Mouse (Mus musculus) thymus, postnatal 36 days (tissue): ENCODE data around the gene Atxn2.
"Not testable (repeated sequence)": the region's sequence is repeated elsewhere in the genome, so short reads cannot be mapped to it uniquely, and the experiment has no call there.

Source experiments
- DNase-seq, 2 experiments: peaks; one replicate each; pipeline ENCODE4 v3.0.0; 2022; ENCODE audit warnings: mixed read lengths in 2 of 2

Gene Atxn2

DNA sequence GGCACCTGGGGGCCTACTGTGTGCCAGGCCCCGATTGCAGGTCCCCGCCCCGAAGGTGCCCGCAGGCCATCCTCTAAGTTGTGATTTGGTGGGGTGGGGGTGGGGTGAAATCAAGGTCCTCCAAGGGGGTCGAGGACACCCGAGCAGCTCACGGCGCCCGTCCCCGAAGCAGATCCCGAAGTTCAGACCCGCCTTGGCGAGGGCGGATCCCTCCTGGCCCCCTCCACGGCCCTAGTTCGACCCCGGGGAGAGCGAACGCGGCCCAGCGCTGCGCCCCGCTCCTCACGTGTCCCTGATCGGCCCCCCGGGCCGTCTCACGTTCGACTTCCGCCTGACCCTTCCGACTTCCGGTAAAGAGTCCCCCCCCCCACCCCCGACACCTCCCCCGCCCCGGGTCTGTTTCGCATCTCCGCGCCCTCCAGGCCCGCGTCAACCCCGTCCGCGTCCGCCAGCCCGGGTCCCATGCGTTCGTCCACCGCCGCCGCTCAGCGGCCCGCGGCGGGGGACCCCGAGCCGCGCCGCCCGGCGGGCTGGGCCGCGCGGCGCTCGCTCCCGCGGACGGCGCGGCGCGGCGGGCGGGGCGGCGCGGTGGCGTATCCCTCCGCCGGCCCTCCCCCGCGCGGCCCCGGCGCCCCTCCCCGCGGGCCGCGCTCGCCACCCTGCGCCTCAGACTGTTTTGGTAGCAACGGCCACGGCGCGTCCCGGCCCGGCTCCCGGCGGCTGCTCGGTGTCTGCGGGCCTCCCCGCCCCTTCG is at the start of gene Atxn2:
Gene Atxn2, plus strand, starts transcription at position 164 of the 754 bp plus-strand sequence.
- peak; percentile 84 to 85 for DNase-seq

DNA sequence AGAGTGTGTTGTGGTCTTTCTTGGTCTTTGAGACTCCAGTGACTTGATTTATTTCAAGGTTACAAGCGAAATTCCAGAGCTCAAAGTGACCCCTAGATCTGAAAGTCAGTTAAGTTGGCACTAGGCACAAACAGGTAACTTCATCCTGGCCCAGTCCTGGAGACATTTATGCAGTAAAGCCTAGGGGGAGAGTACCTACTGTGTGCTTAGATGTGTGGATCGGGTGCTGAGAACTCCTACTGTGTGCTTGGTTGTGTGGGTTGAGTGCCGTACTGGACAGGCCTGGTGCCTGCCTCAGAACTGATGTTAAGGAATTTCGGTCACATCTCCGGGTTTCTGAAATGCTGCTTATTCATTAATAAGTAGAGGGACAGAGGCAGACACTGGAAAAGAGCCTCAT is 49.6 kb upstream of the Atxn2 start:
- DNase-seq = no peak

DNA sequence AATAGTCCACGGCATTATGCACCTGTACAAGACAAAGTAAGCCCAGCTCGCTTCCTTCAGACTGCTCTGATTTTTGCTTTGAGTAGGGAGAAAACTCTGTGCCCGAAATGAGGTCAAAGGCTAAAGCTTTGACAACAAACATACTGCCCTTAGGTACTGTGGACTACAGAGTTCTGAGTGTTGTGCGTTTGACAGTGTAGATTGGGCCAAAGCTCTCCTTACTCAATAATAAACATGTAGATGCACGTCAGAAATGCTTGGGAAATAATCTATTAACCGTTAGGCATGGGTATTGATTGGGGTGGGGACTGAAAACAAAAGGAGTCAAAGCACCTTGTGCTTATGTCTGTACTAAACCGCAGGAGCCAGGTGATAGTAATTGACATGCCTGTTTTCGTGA is 47.7 kb upstream of the Atxn2 start:
- DNase-seq = no peak

DNA sequence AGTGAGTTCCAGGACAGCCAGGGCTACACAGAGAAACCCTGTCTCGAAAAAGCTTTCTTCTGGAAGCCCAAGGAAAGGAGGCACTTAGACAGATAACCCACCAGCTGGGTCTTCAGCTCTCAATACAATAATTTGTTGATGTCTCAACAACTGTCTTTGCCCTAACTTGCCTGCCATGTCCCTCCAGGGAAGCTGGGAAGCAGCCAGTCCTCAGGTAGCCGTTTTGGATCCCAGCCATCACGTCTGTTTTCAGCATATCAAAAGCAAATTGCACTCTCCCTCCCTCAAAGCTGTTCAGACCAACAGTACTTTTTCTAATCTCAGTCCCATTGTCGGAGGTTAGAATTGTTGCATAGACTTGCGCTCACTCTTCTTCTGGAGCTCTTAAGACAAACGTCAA is 47.1 kb upstream of the Atxn2 start:
- DNase-seq = no peak

DNA sequence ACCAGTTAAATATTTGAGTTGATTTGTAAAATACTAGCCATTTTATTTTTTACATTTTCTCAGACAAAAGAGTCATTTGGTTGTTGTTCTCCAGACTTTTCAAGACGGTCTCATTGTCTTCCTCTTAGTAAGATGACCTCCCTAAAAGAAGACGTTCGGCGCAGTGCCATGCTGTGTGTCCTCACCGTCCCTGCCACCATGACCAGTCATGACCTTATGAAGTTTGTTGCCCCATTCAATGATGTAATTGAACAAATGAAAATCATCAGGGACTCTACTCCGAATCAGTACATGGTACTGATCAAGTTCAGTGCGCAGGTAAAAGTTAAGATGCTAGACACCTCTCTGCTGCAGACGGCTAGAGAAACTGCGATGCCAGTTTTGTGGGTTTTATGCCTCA is 46.2 kb upstream of the Atxn2 start:
- no peak for DNase-seq

DNA sequence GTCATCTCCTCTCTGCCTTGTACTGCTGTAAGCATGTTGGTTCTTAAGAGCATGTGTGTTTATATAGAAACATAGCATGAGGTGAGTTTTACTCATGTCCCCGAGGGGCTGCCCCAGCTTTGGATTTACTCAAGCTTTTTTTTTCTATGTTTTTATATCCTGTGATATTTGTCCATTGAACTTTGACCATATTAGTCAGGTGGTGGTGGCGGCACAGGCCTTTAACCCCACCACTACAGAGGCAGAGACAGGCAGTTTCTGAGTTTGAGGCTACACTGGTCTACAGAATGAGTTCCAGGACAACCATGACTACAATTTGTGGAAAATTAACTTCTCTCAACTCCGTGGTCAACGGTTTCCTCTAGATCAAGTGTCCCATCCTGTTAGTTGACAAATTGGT is 44.1 kb upstream of the Atxn2 start:
- DNase-seq = no peak

DNA sequence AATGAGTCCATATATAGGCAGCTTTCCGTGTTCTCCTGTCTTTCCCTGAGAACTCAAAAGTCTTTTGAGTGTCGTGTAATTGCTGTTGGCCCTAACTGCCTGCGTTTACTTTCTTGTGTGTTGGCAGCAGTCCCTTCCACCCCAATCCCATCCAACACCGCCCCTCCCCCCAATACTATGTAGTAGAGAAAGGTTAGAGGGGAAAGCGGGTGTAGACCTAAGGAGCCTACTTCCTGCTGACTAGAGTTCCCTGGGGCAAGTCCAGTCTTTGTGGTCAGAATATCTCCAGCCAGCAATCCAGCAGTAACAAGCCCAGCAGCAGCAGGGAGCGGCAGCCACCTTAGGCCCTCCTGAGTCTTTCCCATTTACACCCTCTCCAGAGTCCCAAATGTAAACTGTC is 42.7 kb upstream of the Atxn2 start:
- DNase-seq = no peak

DNA sequence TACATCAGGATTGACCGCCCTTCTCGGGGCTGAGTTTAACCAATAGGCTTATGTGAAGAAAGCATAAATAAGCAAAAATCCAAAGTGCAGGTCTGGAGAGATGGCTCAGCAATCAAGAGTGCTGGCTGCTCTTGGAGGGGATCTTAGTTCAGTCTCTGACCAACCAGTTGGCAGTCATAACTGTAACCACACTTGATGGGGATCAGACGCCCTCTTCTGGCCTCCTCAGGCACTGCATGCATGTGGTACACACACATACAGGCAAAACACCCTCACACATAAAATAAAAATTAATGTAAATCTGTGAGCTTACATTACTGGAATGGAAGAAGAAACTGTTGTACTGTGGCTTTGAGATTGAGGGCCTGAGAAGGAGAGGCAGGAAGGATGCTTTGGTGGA is 40.7 kb upstream of the Atxn2 start:
- peak; percentile 31 for DNase-seq

DNA sequence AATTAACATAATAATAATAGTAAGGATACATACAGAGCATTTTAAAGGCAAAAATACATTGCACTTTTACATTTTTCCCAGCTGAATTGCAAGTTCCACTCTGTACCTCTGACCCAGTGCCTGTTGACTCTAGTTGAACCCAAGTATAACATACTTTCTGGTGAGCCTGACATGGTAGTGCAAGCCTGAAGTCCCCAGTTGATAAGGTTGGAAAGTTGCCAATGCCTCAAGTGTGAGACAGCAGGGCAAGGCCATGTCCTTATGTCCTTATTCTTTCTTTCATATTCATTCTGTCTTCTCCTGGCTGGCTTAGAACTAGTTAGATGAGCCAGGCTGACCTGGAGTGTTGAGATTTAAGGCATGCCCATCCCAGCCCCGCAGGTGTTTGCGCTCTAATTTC is 28.9 kb upstream of the Atxn2 start:
- no peak for DNase-seq

DNA sequence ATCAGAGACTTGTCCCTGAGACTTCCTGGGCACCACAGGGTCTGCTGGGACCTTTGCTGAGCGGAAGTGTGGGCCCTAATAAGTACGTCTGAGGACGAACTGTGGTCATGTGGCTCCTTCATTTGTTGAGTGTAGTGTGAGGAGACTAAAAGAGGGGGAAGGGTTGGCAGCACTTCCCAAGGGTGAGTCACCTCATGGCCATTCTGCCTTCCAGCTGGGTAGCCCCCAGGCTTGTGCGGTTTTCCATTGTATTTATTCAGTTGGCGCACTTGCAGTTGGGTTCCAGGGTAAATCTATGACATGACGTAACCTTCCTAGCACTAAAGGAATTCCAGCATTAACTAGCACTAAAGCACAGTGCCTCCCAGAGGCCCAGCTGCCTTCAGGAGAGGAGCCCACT is 25.6 kb upstream of the Atxn2 start:
- DNase-seq = no peak

DNA sequence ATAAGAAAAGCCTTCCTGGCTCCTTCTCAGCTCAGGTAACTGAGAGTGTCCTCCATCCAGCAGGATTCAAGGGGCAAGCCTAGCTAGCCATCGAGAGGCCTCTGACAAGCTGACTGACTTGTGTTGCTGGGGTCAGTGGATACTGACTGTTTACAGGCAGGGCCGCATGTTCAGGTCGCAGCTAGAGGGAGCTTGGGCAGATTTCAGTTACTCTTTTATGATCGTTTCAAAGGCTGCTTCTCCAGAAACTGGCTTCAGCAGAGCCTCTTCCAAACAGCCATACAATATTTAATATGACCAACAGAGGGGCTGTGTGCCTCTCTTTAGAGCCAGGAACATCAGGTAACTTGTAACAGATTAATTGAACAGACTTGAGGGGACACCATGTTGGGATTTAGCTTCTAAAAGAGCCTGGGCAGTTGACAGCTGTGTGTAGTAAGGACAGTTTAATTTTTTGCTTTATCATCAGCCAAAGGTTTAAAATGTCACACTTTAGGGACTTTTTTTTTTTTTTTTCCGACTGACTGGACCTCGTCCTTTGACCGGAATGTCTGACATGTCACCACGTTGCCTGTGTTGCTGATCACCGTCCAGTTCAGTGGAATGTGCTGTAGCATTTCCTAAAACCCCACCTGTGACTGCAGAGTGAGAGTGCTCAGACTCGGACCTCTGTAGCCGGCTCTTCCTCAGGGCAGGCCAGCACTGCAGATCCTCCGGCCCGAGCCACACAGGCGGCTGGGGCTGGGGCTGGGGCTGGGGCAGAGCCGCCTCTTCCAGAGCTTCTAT is 24.8 kb upstream of the Atxn2 start:
- no peak for DNase-seq

DNA sequence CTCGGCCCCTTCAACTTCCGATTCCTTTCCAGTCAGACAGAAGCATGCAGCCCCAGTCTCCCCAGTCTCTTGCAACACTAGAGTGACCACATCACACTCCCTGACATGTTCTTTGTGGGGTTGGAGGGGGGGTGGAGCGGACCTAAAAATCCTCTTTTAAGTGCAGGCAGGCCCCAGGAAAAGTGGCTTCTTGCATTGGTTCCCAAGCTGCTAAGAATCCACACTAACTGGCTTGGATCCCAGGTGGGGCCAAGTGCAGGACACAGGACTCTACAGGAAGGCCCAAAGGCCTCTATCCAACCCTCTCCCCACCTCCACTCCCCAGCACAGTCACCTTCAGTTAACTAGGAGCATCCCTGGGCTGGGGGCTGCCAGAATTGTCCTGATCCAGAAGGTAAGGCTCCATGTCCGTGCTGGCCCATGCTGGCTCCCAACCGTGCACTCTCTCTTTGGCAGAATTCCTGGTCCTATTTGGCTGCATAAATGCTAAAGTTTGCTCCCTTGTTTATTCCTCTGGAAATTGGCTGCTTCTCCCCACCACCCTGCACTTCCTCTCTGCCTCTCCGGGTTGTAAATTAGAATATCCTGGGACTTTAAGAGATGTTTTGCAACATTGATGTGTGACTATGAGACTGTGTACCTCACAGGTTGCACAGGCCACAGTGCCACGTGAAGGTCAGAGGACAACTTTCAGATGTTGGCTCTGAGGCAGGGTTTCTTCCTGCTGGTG is 20.5 kb upstream of the Atxn2 start:
- no peak for DNase-seq

DNA sequence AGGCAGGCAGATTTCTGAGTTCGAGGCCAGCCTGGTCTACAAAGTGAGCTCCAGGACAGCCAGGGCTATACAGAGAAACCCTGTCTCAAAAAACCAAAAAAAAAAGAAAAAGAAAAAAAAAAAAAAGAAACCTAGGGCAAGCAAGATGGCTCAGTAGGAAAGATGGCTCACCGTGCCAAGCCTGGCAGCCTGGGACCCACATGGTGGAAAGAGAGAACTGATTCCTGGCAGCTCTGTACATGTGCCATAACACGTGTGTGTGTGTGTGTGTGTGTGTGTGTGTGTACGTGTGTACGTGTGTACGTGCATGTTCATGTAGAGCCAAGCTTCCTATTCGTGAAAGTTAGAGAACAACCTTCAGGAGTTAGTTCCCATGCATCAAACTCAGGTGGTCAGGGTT is 19.7 kb upstream of the Atxn2 start:
- not testable (repeated sequence) for DNase-seq

DNA sequence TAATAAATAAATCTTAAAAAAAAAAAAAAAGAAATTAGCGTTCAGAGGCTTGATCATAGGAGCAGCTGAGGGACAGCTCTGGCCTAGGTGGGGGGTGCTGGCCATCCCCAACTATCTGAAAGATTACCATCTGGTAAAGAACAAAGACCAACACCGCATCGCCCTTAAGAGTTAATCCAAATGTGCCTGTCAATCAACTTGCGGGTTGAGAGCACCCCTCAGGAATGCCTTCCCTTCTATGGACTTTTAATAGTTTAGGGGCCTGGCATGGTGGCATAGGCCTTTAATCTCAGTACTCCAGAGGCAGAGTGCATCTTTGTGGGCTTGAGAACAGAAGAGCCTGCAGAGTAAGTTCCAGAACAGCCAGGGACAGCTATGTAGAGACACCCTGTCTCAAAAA is 18.2 kb upstream of the Atxn2 start:
- DNase-seq = no peak

DNA sequence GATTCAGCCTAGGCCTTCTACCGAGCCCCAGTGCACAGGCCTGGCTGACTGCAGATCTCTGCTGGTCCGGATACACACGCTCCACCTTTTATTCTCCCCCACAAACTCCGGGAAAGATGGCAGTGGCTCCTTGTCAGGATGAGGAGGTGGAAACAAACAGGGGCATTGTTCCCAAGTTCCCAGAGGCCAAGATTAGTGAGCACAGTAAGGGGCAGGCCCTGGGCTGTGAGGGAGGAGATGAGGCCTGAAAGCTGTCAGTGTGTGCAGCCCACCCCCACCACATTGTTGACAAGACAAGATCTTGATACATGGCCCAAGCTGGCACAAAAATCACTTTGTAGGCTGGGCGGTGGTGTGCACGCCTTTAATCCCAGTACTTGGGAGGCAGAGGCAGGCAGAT is 14.4 kb upstream of the Atxn2 start:
- DNase-seq = no peak

DNA sequence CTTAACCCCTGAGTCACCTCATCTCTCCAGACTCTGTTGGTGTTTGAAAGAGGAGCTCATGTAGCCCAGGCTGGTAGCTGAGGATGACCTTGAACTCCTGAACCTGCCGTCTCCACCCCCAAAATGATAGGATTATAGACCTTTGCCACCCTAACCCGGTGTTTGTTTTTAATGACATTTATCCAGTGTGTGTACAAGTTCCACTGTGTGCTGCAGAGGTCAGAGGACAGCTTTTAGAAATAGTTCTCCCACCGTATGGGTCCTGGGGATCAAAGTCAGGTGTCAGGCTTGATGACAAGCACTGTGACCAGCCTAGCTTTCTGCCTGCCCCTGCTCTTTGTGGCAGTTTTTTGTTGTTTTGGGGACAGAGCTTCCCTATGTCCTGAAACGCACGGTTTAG is 11.2 kb upstream of the Atxn2 start:
- DNase-seq = no peak

DNA sequence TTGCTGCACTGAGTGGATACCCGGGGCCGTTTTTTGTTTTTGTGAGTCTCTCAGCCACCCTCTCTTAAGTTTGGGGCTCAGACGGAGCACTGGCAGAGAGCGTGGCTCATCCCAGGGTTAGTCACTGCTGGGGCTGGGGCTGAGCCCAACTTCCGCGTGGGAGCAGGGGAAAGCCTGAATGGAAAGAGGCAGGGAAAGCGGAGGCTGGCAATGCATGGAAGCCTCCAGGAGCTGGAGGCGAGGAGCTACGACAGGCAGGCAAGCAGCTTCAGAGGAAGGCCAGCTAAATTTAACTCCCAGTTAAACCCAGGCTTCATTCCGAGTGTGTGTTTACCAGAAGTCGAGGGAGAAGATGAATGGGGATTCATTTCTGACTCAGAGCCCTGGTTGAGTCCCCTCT is 10.6 kb upstream of the Atxn2 start:
- DNase-seq = no peak

DNA sequence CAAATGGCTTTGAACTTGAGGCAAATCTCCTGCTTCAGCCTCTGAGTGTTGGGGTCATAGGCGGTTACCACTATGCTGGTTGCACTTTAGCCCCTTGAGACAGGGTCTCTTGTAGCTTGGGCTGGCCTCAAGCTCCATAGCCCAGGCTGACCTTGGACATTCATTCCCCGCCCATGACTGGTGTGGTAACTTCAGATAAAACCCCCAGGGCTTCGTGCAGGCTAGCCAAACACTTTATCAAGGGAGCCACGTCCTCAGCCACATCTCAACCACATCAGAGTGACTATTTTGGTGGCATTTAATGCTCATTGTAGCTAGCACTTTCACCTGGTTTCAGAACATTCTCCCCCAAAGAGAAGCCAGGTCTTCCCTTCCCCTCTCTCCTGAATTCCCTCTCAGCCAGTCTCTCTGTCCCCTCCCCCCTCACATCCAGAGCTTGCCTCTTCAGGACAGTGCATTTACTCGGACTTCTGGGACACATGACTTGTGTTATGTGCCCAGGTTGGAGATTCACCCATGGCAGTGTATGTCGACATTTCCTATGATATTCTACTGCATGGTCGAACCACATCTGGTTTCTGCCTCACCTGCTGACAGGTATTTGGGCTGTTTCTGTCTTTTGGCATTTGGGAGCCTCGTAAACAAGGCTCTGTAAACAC is 9.9 kb upstream of the Atxn2 start:
- DNase-seq = no peak

DNA sequence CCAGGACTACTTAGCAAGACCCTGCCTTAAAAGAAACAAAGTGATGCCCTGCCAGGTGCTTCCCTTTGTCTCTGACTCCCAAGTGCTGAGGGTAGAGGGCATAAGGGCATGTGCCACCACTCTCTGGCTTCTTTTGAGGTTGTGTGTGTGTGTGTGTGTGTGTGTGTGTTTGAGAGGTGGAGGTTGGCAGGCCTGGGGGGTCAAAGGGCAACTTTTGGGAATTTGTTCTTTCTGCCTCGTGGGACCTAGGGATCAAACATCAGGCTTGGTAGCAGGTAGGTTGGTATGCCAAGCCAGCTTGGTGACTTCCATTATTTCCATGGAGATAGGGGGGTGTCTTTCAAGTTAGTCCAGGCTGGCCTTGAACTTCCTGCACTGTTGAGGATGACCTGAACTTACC is 7.8 kb upstream of the Atxn2 start:
- DNase-seq = no peak

DNA sequence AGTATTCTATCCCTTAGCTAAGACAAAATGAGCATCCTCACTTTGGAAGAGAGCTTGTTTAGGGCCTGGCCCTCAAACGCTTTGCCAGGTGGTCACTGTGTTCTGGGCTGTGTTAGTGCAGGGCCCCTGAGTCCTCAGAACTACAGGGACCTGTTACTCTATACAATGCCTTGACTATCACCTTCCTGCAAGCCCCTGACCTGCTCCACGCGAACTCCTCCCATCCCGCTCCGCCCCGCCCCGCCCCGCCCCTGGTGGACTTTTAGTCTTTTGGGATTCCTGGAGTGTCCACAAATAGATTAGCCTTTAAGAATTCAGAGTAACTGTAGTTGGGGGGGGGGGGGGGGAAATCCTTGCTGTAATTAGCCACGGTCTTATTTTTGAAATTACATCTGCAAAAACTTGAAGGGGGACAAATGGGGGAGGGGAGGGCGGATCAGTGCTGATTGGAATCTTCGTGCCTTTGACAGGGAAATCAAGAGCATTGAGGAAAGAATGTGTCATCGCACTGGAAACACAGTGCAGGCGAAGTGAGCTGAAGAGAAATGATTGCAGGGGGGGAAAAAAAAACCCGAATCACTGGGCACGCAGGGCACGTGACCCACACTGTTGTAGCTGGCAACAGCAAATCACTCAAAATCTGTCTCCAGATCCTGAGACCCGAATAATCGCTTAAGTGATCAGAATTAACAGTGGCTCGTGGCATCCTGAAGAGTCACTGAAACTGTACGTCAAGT is 6.5 kb upstream of the Atxn2 start:
- DNase-seq = no peak

DNA sequence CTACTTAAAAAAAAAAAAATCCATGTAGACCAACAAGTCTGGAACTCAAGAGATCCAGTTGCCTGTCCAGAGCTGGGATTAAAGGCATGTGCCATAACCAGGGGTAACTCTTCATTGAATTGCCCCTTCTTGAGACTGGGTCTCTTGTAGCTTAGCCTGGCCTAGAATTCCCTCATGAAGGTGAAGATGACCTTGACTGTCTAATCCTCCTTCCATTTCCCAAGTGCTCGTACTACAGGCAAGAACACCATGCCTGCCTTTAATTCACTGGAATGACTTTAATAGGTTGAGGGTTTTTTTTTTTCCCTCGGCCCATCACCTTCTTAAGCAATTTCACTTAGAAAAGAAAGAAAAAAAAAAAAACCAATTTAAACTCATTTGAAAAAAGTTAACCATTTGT is 735 bp upstream of the Atxn2 start:
- no peak for DNase-seq

DNA sequence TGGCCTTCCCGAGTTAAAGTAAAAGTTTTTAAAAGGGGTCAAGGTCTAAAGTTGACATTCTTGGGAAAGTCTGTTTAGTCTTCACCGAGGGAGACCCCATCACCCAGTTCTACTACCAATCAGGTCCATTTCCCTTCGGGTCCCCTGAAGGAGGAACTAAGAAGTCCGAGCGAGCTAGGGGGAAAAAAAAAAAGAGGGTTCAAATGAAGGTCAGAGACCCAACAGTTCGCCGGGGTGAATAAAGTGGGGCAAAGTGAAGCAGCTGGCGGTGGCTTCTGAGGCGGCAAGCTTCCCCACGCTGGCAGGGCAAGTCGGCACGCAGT is 325 bp upstream of the Atxn2 start:
- no peak for DNase-seq

DNA sequence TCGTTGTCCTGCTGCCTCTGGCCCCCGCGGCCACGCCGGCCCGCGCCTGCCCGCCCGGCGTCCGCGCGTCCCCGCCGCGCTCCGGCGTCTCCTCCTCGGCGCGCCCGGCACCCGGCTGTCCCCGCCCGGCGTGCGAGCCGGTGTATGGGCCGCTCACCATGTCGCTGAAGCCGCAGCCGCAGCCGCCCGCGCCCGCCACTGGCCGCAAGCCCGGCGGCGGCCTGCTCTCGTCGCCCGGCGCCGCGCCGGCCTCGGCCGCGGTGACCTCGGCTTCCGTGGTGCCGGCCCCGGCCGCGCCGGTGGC is 743 bp downstream of the Atxn2 start:
- no peak for DNase-seq
